Mouse (Mus musculus): ENCODE data around the gene Arhgap1.

The Arhgap1 gene

DNA sequence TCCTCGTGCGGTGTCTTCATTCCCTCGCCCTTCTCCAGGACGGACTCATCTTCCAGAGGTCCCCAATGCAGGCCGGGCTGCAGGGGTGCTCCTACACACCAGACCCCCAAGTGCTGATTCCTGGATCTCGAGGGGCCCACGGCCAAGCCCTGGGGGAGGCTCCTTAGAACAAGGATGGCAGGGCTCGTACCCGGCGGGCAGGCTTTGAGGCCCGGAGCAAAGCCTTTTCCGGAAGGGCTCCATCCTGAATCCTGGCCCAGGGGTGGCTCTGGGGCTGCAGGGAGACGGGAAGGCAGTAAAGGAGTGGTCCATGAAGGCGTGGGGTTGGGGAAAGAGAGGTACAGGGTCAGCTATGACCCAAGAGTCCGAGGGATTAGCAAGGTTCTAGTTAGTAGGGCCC, 508 bp upstream of the Arhgap1 start:
- DNase-seq = no peak

DNA sequence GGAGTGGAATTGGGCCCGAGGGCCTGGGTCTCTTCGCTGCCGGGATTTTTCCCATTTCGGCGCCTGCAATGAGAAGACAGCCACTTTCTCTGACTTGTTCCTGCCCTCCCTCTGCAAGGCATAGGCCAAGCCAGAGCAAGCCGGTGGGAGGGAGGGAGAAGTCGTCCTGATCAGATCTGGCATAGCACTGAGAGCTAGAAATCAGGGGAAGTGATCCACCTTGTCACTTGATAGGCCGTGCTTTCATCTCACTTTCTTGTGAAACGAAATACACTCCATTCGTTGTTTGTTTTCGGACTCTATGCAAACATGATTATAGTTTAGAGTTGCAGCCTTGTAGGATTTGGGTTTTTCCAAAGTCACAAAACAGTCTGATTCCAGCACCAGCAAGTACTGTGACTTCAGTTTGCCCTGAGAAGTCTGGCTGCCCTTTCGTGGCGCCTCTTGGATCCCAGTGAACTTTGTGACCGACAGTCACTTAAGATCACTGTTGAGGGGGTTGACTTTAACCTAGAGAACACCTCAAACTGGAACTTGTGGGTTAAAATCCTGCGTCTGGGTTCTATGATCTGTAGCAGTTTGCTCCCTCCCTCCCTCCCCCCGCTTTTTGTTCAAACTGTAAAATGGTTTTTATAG, 818 bp downstream of the Arhgap1 start:
- DNase-seq = no peak

DNA sequence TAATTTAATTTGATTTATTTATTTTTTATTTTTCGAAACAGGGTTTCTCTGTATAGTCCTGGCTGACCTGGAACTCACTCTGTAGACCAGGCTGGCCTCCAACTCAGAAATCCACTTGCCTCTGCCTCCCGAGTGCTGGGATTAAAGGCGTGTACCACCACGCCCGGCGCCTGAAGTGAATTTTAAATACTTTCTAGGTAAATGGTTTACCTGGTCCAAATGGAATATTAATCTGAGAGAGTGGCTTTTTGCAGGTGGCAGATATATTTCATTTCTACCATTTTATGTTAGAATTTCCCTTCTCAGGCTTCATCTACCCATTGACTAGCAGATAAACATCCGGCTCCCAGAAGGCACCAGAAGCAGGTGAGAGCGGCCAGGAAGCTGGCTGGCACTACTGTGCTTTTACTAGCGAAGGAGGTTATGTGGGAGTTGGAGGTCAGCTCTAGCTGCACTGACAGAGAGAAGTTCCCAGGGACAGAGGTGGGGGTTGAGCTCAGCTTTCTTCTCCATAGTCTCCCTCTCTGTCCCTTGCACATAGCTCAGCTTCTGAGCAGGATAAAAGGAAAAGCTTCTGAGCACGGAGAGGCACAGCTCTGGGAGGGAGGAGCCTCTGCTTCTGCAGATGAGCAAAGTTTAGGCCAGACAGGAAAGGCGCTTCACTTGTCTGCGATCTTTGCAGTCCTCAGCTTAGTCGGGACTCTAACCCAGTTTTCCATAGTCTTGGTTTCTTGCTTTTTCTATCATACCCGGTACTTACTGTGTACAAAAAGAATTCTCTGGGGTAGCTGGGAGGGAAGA, 2.0 kb downstream of the Arhgap1 start:
- no peak for DNase-seq

DNA sequence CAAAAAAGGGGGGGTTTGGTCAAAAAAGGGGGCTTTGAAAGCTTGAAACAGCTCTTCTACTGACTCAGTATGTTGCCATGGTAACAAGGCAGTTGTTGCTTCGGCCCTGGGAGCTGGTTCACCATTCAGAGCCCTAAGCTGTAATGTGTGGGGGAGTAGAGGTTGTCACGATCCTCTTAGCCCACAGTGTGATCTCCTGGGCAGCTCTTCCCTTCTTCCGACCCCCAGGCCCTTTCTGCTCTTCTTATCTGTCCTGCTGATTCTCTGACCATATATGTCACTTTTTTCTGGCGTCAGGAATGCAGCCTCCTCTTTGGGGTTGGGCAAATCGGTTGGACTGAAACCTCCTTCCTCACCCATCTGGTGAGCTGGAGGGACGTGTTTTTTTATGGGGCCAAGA, 3.2 kb downstream of the Arhgap1 start:
- DNase-seq = no peak

DNA sequence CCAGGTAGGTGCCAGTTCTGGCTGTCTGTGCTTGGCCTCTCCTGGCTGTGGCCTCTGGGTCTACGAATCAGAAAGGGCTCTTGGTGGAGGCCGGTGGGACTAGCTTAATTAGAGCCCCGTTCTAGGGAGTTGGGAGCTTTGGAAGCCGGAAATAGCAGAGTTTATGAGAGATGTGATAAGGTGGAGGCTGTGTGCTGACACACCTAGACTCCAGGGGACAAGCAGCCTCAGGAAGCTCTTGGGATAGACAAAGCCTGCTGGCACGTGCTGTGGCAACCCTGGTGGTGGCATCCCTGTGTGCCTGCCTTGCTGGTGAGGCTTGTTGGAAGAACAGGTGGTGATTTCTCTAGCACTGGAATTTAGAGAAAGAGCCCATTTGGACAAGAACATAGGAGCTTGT, 5.7 kb downstream of the Arhgap1 start:
- no peak for DNase-seq

DNA sequence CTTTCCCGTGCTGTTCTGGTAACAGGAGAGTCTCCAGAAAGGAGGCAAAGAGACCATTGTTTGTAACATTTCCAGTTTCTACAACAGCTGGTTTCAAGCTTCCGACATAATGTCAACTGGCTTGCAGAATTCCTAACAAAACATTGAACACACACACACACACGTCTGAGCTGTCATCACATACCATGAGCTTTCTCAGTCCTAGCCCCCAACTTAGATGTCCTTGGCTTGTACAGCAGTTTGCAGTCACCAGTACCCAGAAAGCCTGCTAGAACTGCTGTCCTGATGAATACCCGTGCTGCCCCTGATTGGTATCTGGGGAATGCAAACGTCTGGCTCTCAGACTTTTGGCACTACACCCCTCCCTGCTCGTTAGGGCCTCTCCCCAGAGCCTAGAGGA, 6.2 kb downstream of the Arhgap1 start:
- DNase-seq = no peak

DNA sequence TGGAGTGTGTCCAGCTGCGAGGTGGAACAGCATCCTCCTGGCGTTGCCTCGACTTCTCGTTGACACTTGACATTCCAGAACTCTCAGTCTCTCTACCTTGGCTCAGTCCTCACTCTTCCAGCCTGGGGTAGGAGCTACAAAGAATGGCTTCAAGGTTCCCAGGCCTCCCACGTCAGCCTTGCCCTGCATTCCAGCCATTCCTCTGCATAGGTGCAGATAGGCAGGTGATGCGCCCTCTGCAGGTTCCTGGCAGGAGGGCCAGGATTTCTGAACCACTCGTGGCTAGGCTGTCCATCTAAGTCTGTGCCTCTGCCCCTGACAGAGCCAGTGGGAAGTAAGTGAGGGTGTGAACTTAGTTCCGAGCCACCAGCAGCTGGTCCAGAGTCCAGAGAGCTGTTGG, 7.1 kb downstream of the Arhgap1 start:
- no peak for DNase-seq

DNA sequence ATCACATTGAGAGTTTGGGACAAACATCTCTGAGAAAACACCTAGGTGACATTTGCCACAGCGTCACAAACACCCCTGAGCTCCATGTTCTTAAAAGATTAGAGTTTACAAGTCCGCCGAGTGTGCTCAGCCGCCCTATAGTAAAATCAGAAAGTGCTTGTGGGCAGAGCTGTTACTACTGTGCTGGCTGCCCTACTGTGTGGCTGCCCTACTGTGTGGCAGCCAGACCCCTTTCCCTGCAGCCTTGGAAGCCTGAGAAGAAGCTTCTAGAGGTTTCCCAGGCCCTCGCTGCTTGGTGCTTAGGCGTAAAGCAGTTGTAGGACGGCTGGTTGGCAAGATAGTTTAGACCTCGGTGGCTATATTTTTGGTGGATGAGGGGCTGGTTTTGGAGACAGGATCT, 10.0 kb downstream of the Arhgap1 start:
- DNase-seq = no peak

DNA sequence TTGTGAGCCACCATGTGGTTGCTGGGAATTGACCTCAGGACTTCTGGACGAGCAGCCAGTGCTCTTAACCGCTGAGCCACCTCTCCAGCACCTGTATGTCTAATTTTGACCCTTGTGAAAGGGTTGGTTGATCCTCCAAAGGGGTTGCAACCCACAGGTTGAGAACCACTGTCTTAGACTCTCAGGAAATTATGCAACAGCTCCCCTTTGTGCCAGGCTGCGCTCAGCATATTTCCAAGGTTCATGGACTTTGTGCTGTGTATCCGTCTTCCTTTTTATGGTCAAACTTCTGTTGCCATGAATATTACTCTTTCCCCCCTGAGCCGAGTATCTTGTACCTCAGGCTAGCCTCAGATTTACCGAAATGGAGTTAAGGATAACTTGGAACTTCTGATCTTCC, 11.3 kb downstream of the Arhgap1 start:
- no peak for DNase-seq

DNA sequence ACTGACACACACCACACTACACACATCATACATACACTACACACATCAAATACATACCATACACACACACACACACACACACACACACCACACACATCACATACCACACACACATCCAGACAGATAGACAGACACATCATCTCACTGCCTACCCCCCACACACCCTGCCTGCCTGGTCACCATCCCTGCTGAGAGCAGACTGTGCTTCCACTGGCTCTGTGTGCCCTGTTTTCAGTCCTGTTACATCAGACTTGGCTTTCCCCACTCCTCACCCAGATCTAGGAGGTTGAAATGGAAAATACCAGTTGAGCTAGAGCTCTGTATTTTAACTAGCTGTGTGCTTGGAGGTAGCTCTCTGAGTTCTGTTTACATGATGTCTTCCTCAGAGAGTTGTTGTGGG, 15.1 kb downstream of the Arhgap1 start:
- DNase-seq = no peak

DNA sequence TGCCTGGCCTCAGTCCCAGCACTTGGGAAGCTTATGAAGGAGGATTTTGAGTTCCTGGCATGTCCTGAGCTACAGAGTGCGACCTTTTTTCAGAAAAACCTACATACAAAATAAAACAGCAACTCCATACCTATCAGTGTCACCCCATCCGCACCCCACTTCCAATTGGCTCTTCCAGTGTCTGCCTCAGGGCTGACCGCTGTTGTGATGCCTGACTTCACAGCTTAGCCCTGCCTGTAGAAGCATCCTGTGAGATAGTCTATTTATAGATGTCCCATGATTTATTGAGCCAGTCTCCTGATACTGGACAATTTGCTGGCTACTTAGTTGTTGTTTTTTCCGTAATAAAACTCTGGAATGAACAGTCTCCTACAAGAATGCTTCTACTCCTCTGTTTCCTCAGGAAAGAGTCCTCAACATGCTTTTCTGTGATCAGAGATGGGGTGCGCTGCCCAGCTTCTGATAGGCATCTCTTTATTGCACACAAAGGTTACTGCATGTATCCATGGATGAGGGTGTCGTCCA, 16.8 kb downstream of the Arhgap1 start:
- DNase-seq = no peak

DNA sequence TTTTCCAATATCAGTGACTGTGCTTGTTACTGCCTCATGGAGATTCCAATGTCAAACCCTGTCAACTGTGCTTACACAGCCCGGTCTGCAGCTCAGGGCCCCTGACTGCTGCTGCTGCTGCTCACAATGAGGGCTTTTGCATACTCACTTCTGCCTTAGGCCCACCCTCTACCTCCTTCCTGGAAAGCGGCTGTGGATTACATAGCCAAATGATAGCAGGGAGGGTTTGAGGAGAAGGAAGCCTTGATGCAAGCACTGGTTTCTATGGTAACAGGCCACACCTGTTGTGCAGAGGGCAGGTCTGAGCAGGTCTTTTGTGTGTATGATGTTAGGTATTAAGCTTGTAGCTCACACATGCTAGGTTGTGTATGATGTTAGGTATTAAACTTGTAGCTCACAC, 18.1 kb downstream of the Arhgap1 start:
- DNase-seq = no peak

DNA sequence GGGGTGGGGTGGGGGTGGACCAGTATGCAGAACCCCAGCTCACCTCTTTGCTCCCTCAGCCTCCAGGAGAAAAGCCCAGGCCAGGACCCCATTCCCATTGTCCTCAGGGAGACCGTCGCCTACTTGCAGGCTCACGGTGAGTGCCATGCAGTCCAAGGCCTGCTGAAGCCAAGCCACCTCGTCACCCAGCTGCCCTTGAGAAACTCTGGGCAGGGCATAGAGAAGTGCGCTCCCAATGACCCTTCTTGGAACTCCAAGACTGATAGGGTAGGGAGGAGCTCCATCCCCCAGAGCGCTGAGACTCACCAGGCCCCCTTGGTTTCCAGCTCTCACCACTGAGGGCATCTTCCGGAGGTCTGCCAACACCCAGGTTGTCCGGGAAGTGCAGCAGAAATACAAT, 19.7 kb downstream of the Arhgap1 start:
- no peak for DNase-seq

DNA sequence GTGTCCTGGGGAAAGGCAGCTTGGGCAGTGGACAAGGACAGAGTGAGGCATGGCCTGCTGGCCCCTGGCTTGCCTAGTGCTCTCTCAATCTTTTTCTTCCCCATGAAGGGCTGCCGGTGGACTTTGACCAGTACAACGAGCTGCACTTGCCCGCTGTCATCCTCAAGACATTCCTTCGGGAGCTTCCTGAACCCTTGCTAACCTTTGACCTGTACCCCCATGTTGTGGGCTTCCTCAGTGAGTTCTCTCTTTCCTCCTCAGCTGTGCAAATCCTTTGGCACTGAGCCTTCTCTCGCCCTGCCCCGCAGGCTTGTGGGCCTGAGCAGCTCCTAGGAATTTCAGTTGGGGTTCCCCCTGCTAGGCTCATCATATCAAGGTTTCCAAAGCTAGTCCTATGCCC, 20.4 kb downstream of the Arhgap1 start:
- no peak for DNase-seq

DNA sequence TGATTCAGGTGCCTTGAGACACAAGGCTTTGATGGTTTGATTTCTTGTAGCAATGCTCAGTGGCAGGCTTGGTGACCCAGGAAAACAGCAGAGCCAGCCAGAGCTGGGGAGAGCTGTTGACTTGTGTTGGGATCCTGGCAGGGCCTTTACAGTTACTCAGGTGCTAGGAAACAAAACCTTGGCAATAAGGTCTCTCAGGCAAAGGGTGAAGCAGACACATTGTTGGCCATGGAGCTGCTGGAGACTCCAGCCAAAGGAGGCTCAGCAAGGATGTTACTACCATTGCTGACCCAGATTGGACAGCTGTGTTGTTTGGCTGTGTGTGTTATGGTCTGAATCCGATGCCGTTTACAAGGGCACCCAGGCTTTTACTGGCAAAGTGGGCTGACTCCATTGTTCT, 23.9 kb downstream of the Arhgap1 start:
- no peak for DNase-seq

DNA sequence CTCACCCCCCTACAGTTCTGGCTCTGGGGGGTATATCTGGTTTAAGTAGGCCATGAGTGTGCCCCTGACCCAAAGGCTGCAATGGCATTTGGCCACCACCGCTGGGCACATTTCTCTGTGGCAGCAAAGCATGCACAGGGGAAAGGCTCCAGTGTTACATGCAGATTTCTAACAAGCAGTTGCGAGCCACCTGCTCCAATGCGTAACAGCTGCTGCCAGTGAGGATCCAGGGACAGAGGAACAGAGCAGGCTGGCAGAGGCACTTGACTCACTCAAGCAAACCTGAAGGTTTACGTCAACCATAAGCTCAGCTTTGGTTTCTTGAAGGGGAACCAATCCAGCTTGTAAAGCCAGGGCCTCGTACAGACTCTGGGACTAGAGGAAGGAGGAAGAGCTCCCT, 25.2 kb downstream of the Arhgap1 start:
- no peak for DNase-seq

DNA sequence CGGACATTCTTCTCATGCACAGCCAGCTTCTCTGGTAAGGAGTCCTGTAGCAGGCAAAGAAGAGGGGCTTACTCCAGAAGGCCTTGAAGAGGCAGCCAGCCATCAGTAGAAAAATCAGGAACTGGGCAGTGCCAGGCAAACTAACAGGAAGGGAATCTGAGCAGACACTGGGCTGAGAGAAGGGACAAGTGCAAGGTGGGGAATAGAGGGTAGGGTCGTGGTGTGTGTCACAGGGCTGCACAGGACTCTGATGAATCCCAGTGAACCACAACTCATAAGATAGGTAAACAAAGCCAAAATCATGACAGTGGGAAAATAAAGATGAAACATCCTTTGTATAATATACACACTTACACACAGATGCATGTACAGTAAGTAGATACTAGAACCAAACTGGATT, 26.8 kb downstream of the Arhgap1 start:
- DNase-seq = no peak

DNA sequence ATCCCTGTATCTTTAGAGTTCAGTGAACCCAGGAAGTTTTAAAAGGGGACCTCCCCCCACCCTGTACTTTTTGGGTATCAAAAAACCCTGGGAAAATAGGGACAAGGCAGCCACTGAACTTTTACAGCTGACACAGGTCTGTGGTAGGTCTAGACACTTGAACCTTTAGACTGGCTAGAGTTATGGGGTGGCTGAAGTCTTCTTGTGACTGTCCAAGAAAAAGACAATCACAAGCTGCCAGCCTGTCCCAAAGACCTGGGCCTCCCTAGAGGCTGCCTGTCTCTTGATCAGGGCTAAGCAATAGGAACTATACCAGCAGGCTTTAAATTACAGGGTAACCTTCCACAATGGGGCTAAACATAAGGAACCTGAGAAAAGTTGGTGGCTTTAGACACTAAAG, 27.3 kb downstream of the Arhgap1 start:
- DNase-seq = no peak

DNA sequence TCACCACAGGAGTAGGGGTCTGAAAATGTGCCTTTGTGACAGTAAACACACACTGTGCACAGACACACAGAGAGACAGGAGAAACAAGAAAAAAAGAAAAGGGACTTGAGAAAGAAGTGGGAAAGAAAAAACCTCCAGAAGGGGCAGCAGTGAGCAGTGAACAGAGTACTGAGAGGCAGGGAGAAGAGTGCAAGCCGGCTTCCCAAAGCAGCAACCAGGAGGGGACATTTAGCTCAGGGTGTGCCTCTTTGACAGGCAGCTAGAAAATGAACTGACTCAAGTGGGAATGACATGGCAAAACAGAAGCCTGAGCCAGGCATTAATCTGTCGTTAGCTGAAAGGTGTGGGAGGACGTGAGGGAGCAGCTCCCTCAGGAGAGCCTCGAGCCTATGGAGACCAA, 33.2 kb downstream of the Arhgap1 start:
- peak; percentile 42 for DNase-seq

DNA sequence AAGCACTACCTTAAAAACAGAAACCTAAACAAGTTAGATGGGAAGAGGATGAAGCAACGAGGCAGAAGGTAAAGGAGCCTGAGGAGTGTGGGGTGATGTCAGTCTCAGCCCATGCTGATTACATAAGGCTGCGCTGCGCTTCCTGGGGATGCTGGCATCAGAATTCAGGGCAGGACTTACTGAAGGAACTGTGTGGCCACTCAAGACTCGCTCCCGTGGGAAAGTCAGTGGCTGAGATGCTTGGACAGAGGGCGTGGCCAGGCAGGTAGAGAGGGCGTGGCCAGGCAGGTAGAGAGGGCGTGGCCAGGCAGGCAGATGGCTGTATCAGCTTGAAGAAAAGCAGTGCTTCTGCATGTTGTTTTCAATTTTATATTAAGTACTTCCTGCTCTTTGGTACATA, 34.3 kb downstream of the Arhgap1 start:
- DNase-seq = no peak

DNA sequence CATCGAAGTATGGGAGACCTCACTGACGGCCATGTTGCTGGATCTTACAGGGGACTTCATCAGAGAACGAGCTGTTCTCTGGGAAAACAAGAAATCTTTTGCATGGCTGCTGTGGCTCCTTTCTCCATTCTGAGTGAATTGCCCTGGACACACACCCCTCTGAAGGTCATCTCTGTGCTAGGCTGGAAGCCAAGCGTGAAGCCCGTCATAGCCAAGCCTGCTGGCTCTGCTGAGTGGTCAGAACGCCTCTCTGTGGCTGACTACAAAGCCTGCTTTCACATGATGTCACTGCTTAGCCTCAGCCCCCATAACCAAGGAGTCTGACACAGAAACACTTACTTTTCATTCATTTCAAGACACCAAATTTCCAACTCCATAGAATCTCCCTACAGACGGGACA, 39.8 kb downstream of the Arhgap1 start:
- no peak for DNase-seq

DNA sequence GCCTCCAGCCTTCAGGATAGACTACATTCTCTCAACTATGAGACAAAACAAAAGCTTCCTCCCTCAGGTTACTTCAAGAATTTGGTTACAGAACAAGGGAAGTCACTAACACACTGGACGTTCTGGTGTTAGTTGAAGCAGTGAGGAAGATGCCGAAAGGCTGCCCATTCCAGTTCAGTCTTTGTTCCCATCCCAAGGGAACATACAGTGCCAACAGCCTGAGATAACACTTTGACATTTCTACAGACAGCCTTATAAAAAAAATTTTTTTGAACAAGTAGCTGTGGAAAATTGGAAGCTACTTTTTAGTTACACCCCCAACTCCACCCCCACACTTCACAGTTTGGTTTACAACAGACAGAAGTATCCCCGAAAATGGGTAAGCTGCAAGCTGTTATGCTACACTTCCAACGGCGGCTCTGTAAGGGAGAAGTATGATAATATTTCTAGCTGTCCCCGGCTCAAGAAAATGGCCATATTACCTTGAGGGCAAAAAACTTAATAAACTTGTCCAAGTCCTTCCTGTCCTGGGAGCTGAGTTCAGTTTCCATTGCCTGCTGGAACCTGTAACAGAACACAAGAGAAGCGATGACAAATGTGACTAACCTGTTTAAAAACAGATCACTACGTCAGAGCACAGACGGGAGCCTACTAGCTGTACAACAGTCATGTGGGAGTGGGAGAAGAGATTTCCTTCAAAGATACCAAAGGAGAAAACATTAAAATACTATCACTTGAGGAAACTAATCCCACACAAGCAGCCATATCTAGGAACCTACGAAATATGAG, 46.0 kb downstream of the Arhgap1 start:
- no peak for DNase-seq

DNA sequence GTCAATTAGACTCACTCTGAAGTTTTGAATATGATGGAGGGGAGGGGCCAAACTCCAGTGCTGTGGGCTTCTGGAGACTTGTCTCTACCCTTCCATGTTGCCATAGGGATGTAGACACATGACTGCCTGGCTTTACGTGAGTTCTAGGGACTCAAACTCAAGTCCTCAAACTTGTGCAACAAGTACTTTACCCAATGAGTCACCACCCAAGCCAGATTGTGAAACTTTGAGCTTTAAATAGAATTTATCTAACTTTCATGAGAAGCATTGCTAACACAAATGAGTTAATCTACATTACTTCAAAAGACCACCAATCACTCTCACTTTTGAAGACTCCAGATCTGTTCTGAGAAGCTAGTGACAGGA, 46.5 kb downstream of the Arhgap1 start:
- DNase-seq = no peak

DNA sequence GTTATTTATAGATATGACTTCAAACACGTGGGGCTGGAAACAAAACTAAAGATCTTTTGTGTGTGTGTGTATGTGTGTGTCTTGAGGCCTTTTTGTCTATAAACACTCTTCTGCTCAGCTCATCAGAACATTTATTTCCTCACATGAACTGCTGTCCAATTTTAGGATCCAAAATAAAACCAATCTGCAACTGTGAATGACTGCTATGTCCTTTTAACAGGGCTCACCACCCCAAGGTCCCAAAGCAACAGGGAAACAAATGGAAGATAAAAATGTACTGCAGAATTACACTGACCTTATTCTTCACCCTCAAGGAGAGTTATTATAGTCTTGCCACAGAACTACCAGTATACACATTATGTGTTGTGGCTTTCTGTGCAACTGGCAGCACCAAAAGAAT, 49.6 kb downstream of the Arhgap1 start:
- DNase-seq = no peak
